Mouse (Mus musculus): ENCODE results near the gene Oxgr1.

Gene Oxgr1

GRCm38 (mm10) chr14:119980698-119981235 is 61.5 kb downstream of the Oxgr1 start:
- DNase-seq (ENCODE audit: low read depth): no peak
